Mouse (Mus musculus): ENCODE measurements at regions not wholly inside any gene's neighbourhood (a gene's known extent, or its start where the extent isn't known, plus 50 kb on each side); places are given as distances from the start of the nearest gene placed in this dataset.

DNA sequence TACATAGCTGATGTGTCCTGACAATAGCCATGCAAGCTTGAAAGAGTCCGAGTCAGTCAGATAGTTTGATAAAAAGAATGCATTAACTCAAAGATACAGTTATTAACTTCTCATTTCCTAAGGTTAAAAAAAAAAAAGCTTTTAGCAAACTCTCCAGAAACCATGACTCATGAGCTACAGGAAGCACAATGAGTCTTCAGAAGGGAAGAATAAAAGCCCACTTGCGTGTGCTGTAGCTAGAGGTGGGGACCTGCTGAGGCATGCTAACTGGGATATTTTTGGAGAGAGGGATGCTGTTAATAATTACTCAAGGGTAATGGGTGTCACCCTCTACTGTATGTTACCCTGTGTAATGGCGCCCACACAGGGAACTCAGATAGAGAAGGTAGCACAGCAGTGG, 147.0 kb downstream of the Utp6 start:
- Histone ChIP-seq H3K27ac (replicated peaks) (no peak overlapping the region), H3K9ac (replicated peaks) (no peak overlapping the region), H3K9me3 (peaks cover 7% of the 10 kb centered on the region; the same call in 1 of the 2 replicates), H3K4me2 (replicated peaks) (no peak overlapping the region), H3K4me1 (no peaks in the 10 kb centered on the region), H3K4me3 (no peak overlapping the region), H3K36me3 (no peaks in the 10 kb centered on the region), H3K27me3 (no peaks in the 10 kb centered on the region)
- no peak for ATAC-seq (replicated peaks)
- WGBS, result 96% methylated on average over 3 of the region's 3 CpGs

- no peak overlapping the region for H3K4me2 ChIP-seq (replicated peaks)
These were observed 155.2 kb downstream of the Utp6 start for GRCm38 (mm10) chr11:79806911-79807466.

DNA sequence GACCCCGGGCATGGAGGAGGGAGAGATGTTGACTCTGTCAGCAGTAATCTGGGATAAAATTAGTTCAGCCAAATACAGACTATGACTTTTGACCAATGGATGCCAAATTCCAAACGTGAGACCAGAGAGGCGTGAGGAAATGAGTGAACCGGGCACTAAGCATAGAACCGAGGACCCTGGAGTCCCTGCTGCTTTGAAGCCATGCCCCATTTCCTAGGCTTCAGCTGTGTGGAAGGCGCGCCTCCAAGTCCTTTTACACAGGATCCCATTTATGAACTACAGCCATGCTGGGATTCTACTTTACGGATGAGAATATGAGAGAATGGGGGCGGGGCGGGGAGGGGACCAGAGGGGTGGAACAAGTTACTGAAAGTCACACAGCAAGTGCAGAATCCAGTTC, 155.8 kb downstream of the Utp6 start:
- Histone ChIP-seq H3K4me3 (no peak overlapping the region), H3K4me2 (replicated peaks) (no peak overlapping the region), H3K27ac (replicated peaks) (0 out of 2 replicates have a peak overlapping the region, but pooled peaks have one; percentile 19), H3K36me3 (no peaks in the 10 kb centered on the region), H3K27me3 (no peaks in the 10 kb centered on the region), H3K9ac (replicated peaks) (no peak overlapping the region), H3K4me1 (peaks cover 15% of the 10 kb centered on the region), H3K9me3 (no peaks in the 10 kb centered on the region)
- 86% methylated on average over 10 of the region's 10 CpGs for WGBS
- ATAC-seq (replicated peaks), result no peak

More at GRCm38 (mm10) chr11:79806911-79807466, 155.2 kb downstream of the Utp6 start:
- Histone ChIP-seq H3K9me3 (no peaks in the 10 kb centered on the region), H3K36me3 (no peaks in the 10 kb centered on the region), H3K27ac (replicated peaks) (no peak overlapping the region), H3K4me1 (peaks cover 15% of the 10 kb centered on the region), H3K9ac (replicated peaks) (no peak overlapping the region), H3K4me3 (no peak overlapping the region), H3K27me3 (no peaks in the 10 kb centered on the region)
- no peak for ATAC-seq (replicated peaks)
- WGBS, result 25% methylated on average over 17 of the region's 17 CpGs

DNA sequence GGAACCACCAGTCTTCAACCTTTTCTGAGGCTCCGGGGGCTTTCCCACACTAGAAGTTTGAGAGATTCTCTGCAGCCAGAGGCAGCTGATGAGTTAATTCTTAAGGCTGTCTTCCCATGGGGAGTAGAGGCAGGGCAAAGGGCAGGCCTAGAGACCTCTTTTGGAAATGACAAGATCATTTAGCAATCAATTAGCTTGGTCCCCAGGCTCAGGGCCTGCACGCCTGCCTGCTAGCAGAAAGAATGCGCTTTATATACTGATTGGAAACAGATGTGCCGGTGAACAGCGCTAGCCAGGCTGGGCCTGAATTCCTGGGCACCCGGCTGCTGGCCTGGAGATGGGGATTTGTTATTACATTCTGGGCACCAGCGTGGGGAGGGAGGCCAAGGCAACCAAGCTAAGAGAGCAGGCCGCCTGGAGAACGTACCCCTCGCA, 156.2 kb downstream of the Utp6 start:
- Histone ChIP-seq H3K4me3 (no peak overlapping the region), H3K9ac (replicated peaks) (no peak overlapping the region), H3K4me2 (replicated peaks) (no peak overlapping the region), H3K27ac (replicated peaks) (0 out of 2 replicates have a peak overlapping the region, but pooled peaks have one; percentile 19), H3K27me3 (no peaks in the 10 kb centered on the region), H3K4me1 (peaks cover 15% of the 10 kb centered on the region), H3K36me3 (no peaks in the 10 kb centered on the region), H3K9me3 (no peaks in the 10 kb centered on the region)
- ATAC-seq (replicated peaks), result no peak
- WGBS, result 66% methylated on average over 10 of the region's 10 CpGs

DNA sequence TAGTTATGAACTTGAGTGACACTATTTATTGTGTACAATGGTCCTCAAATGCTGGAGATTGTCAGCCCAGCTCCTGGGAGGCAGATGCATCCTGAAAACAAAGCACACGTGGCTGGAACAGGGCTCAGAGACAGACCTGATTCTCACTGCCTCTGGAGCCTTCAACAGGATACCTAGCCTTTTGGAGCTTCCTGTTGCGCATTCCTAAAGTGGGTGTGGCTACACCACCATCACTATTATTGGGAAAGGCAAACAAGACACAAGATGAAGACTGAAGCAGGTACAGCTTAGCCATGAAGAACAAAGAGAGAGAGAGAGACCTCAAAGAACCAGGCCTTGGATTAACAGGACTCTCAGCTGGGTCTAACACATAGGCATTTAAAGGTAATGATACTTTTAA, 158.2 kb downstream of the Utp6 start:
- Histone ChIP-seq H3K9me3 (no peaks in the 10 kb centered on the region), H3K4me3 (no peak overlapping the region), H3K4me1 (peaks cover 15% of the 10 kb centered on the region), H3K9ac (replicated peaks) (no peak overlapping the region), H3K4me2 (replicated peaks) (no peak overlapping the region), H3K27me3 (no peaks in the 10 kb centered on the region), H3K36me3 (no peaks in the 10 kb centered on the region), H3K27ac (replicated peaks) (no peak overlapping the region)
- no peak for ATAC-seq (replicated peaks)
- 72% methylated on average over 2 of the region's 2 CpGs for WGBS

GRCm38 (mm10) chr11:79803006-79803405, 159.2 kb downstream of the Utp6 start:
- 0 out of 2 replicates have a peak overlapping the region, but pooled peaks have one; percentile 8 for H3K27ac ChIP-seq (replicated peaks)
- H3K4me1 ChIP-seq, result peaks cover 15% of the 10 kb centered on the region
- no peak overlapping the region for H3K4me2 ChIP-seq (replicated peaks)
- no peak for ATAC-seq (replicated peaks)
- H3K36me3 ChIP-seq, result no peaks in the 10 kb centered on the region
- H3K9me3 ChIP-seq, result no peaks in the 10 kb centered on the region
- H3K27me3 ChIP-seq, result no peaks in the 10 kb centered on the region
- no peak overlapping the region for H3K9ac ChIP-seq (replicated peaks)
- 84% methylated on average over 5 of the region's 5 CpGs for WGBS
- H3K4me3 ChIP-seq, result no peak overlapping the region

- no peak overlapping the region for H3K27ac ChIP-seq (replicated peaks)
- H3K27me3 ChIP-seq, result no peaks in the 10 kb centered on the region
- no peaks in the 10 kb centered on the region for H3K36me3 ChIP-seq
- no peaks in the 10 kb centered on the region for H3K9me3 ChIP-seq
- no peak overlapping the region for H3K9ac ChIP-seq (replicated peaks)
- H3K4me2 ChIP-seq (replicated peaks), result no peak overlapping the region
- peaks cover 15% of the 10 kb centered on the region for H3K4me1 ChIP-seq
- 82% methylated on average over 13 of the region's 13 CpGs for WGBS
- ATAC-seq (replicated peaks), result no peak
- H3K4me3 ChIP-seq, result no peak overlapping the region
These were observed 159.6 kb downstream of the Utp6 start for GRCm38 (mm10) chr11:79802566-79802965.

DNA sequence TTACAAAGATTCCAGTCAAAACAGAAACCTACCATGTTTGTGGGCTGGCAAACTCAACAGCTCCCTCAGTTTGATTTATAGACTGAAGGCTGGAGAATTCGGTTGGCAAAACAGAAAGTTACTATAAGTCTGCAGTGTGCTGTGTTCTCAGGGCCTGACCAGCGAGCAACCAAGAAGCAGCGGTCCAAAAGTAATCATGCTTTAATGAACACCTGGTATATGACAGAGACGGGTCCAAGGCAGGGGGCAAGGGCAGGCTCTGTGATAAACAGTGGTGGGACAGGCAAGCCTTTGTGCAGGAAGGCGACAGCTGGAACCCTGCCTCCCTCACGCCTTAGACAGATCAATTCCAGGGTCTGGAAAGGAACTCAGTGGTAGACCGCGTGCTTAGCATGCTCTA, 161.9 kb downstream of the Utp6 start:
- Histone ChIP-seq H3K27ac (replicated peaks) (no peak overlapping the region), H3K4me3 (no peak overlapping the region), H3K4me1 (peaks cover 5% of the 10 kb centered on the region; the same call in 1 of the 2 replicates), H3K27me3 (no peaks in the 10 kb centered on the region), H3K9ac (replicated peaks) (no peak overlapping the region), H3K36me3 (no peaks in the 10 kb centered on the region), H3K9me3 (no peaks in the 10 kb centered on the region), H3K4me2 (replicated peaks) (no peak overlapping the region)
- WGBS, result 44% methylated on average over 8 of the region's 8 CpGs
- ATAC-seq (replicated peaks), result no peak

- no peak overlapping the region for H3K27ac ChIP-seq (replicated peaks)
- H3K9me3 ChIP-seq, result no peaks in the 10 kb centered on the region
- no peaks in the 10 kb centered on the region for H3K36me3 ChIP-seq
- H3K4me1 ChIP-seq, result peaks cover 18% of the 10 kb centered on the region
- 77% methylated on average over 3 of the region's 3 CpGs for WGBS
- H3K27me3 ChIP-seq, result no peaks in the 10 kb centered on the region
- H3K4me2 ChIP-seq (replicated peaks), result no peak overlapping the region
- H3K9ac ChIP-seq (replicated peaks), result no peak overlapping the region
- H3K4me3 ChIP-seq, result no peak overlapping the region
- ATAC-seq (replicated peaks), result no peak
These were observed 173.9 kb downstream of the Utp6 start for GRCm38 (mm10) chr11:79788251-79788741.

DNA sequence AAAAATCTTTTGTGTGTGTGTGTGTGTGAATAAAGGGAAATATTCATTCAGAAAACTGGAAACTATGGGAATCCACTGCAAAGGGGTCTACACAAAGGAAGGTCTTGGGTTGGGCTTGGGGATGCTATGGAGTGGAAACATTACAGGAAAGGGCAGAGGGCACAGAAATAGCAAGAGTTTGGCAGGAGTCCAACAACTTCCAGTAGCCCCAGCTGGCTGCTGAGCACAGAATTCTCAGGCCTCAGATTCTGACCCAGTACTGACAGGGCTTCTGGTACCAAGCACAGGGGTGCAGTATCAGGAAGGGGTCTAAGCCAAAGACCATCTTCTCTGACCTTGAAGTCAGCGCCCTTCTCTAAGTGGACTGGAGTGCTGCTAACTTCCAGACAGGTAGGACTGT, 174.4 kb downstream of the Utp6 start:
- Histone ChIP-seq H3K27me3 (no peaks in the 10 kb centered on the region), H3K4me3 (no peak overlapping the region), H3K36me3 (no peaks in the 10 kb centered on the region), H3K9ac (replicated peaks) (no peak overlapping the region), H3K4me2 (replicated peaks) (no peak overlapping the region), H3K27ac (replicated peaks) (no peak overlapping the region), H3K9me3 (no peaks in the 10 kb centered on the region), H3K4me1 (peaks cover 15% of the 10 kb centered on the region)
- WGBS, result 85% methylated on average over 1 of the region's 1 CpGs
- no peak for ATAC-seq (replicated peaks)

DNA sequence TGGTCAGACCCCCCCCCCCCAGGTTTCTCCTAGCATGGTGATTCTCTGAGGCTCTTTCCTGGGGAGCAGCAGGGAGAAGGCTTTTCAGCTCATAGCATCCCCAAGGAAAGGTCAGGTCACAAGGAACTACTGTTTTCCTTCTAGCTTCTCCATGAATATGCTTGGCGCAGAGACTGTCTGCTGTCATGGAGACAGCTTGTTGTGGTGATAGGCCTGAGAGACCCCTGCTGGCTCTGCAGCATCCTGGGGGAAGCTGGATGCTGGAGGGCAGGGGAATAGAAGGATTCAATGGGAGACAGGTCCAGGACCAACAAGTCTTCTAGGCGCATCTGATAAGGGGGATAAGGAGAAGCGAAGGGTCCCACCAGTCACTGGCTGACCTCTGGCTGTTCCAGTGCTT, 178.1 kb downstream of the Utp6 start:
- 65% methylated on average over 3 of the region's 3 CpGs for WGBS
- H3K4me2 ChIP-seq (replicated peaks), result no peak overlapping the region
- ATAC-seq (replicated peaks), result no peak
- no peak overlapping the region for H3K9ac ChIP-seq (replicated peaks)
- H3K36me3 ChIP-seq, result no peaks in the 10 kb centered on the region
- 0 out of 2 replicates have a peak, but pooled peaks cover 3% of the 10 kb centered on the region for H3K4me1 ChIP-seq
- no peak overlapping the region for H3K27ac ChIP-seq (replicated peaks)
- H3K9me3 ChIP-seq, result no peaks in the 10 kb centered on the region
- no peak overlapping the region for H3K4me3 ChIP-seq
- no peaks in the 10 kb centered on the region for H3K27me3 ChIP-seq

- 56% methylated on average over 5 of the region's 5 CpGs for WGBS
- Histone ChIP-seq H3K4me2 (replicated peaks) (no peak overlapping the region), H3K4me1 (0 out of 2 replicates have a peak, but pooled peaks cover 3% of the 10 kb centered on the region), H3K4me3 (no peak overlapping the region), H3K9me3 (no peaks in the 10 kb centered on the region), H3K27ac (replicated peaks) (no peak overlapping the region), H3K9ac (replicated peaks) (no peak overlapping the region), H3K27me3 (no peaks in the 10 kb centered on the region), H3K36me3 (no peaks in the 10 kb centered on the region)
- ATAC-seq (replicated peaks), result no peak
These were observed 180.2 kb downstream of the Utp6 start for GRCm38 (mm10) chr11:79781966-79782365.

GRCm38 (mm10) chr11:79779756-79780155, 182.4 kb downstream of the Utp6 start:
- no peaks in the 10 kb centered on the region for H3K27me3 ChIP-seq
- H3K9me3 ChIP-seq, result no peaks in the 10 kb centered on the region
- H3K4me3 ChIP-seq, result no peak overlapping the region
- no peak overlapping the region for H3K9ac ChIP-seq (replicated peaks)
- H3K27ac ChIP-seq (replicated peaks), result no peak overlapping the region
- no peak for ATAC-seq (replicated peaks)
- WGBS, result 19% methylated on average over 5 of the region's 5 CpGs
- no peaks in the 10 kb centered on the region for H3K36me3 ChIP-seq
- 0 out of 2 replicates have a peak, but pooled peaks cover 3% of the 10 kb centered on the region for H3K4me1 ChIP-seq
- no peak overlapping the region for H3K4me2 ChIP-seq (replicated peaks)
